Mouse (Mus musculus): Measurements from ENCODE around the gene Msantd2.

The Msantd2 gene

GRCm38 (mm10) chr9:37506023-37506422 is 16.9 kb downstream of the Msantd2 start:
- no peak for DNase-seq

- DNase-seq, result no peak
Observed at GRCm38 (mm10) chr9:37512097-37512496, 23.0 kb downstream of the Msantd2 start.

GRCm38 (mm10) chr9:37514456-37514855 is 25.3 kb downstream of the Msantd2 start:
- no peak for DNase-seq

GRCm38 (mm10) chr9:37517467-37517866 is 28.3 kb downstream of the Msantd2 start:
- no peak for DNase-seq

- no peak for DNase-seq
Observed at GRCm38 (mm10) chr9:37518991-37519390, 29.9 kb downstream of the Msantd2 start.

- no peak for DNase-seq
Observed at GRCm38 (mm10) chr9:37519995-37520394, 30.9 kb downstream of the Msantd2 start.

GRCm38 (mm10) chr9:37525461-37525860 is 36.3 kb downstream of the Msantd2 start:
- no peak for DNase-seq

- peak; percentile 42 for DNase-seq
Observed at GRCm38 (mm10) chr9:37526443-37527395, 37.6 kb downstream of the Msantd2 start.

GRCm38 (mm10) chr9:37527396-37528224 is 38.5 kb downstream of the Msantd2 start, which contains the start of gene Esam:
Gene Esam (plus strand): TSS chr9:37528078.
- peak; percentile 81 for DNase-seq

GRCm38 (mm10) chr9:37528225-37528970 is 39.3 kb downstream of the Msantd2 start:
- peak; percentile 40 for DNase-seq

- DNase-seq, result peak; percentile 71
Observed at GRCm38 (mm10) chr9:37530031-37530887, 41.1 kb downstream of the Msantd2 start.

GRCm38 (mm10) chr9:37530888-37531705 is 42.0 kb downstream of the Msantd2 start:
- DNase-seq, result peak; percentile 88

GRCm38 (mm10) chr9:37536851-37537250 is 47.7 kb downstream of the Msantd2 start:
- DNase-seq, result no peak

- DNase-seq, result no peak
Observed at GRCm38 (mm10) chr9:37537658-37538250, 48.6 kb downstream of the Msantd2 start.

- no peak for DNase-seq
Observed at GRCm38 (mm10) chr9:37539170-37540025, 50.3 kb downstream of the Msantd2 start, which contains the start of gene Vsig2. Gene Vsig2 (plus strand): TSS chr9:37539255.

GRCm38 (mm10) chr9:37540226-37540625 is 51.1 kb downstream of the Msantd2 start:
- DNase-seq, result no peak

GRCm38 (mm10) chr9:37540701-37541575 is 51.8 kb downstream of the Msantd2 start:
- no peak for DNase-seq

All from kidney, adult 18-20 months (tissue).